Mouse (Mus musculus) spleen, adult 2 months (tissue): ENCODE data around the gene 1110051M20Rik.

Experiments
- CTCF ChIP-seq: fragments of 200-500 bp; IDR thresholded peaks from 2 replicates; pipeline ENCODE4 v1.5.1; 2011; ENCODE audit warnings: mild to moderate bottlenecking, inconsistent platforms; ENCODE audit not compliant: insufficient read depth, insufficient read length, insufficient replicate concordance; ENCODE audit errors: extremely low read depth
- POLR2A ChIP-seq: fragments of 200-500 bp; IDR thresholded peaks from 2 replicates; pipeline ENCODE4 v1.6.1; 2011; ENCODE audit warnings: low read depth, low read length, inconsistent platforms

GRCm38 (mm10) chr2:91291197-91292007, 153.1 kb downstream of the 1110051M20Rik start:
- no peak for TF ChIP-seq CTCF
- no peak for TF ChIP-seq POLR2A
